Mouse (Mus musculus): ENCODE measurements around the gene Wrnip1. TPM values are rescaled to one million over a fixed set of nuclear protein-coding genes. Genes with fewer than 3 reads are reported as not detected.
"Not testable (repeated sequence)": the region's sequence is repeated elsewhere in the genome, so short reads cannot be mapped to it uniquely, and the experiment has no call there.

The Wrnip1 gene
- polyA plus RNA-seq, 1 experiment from 2014 or later = 55.2 TPM

GRCm38 (mm10) chr13:32867030-32867429, 65.2 kb downstream of the Wrnip1 start:
- no peak for ATAC-seq
- in situ Hi-C loops (cut with MboI; ENCODE audit: low pct_unique_long_range_greater_than_20kb) = loop anchor here (10.0 kb wide), 1 partner anchor 1038 kb away; the partner anchor contains the start of gene Serpinb6c
- ChIA-PET CTCF (interaction anchor here (1.4 to 1.9 kb wide), 4 partner anchors 10 to 207 kb away, joined by 3 to 5 read pairs (median 4); no protein-coding TSS in a partner anchor), POLR2A (no interaction called here)
- TF ChIP-seq CTCF (IDR thresholded peaks at IDR 0.05) = no peak
- H3K27me3 ChIP-seq = peaks cover 7% of the 10 kb centered on the region
- no peak for DNase-seq (ENCODE audit: low read depth, low spot score)

DNA sequence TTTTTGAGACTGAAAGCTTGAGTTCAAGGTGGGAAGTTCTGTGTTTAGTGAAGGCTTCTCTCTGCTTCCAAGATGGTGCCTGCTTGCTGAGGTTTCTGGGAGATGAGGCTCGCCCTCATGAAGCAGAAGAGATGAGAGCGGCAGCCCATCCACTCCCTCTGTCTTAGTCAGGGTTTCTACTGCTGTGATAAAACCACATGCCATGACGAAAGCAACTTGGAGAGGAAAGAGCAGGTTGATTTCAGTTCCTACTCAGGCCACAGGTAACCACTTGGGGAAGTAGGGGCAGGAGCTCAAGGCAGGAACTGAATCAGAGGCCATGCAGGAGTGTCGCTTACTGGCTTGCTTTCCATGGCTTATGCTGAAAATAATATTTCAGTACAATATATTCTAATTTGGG, 66.4 kb downstream of the Wrnip1 start:
- in situ Hi-C loops (cut with MboI; ENCODE audit: low pct_unique_long_range_greater_than_20kb) = loop anchor here (10.0 kb wide), 1 partner anchor 1037 kb away; the partner anchor contains the start of gene Serpinb6c
- ATAC-seq; H3K27me3 ChIP-seq; POLR2A ChIA-PET; DNase-seq (ENCODE audit: low read depth, low spot score): not testable (repeated sequence)
- CTCF ChIA-PET = interaction anchor here (1.7 kb wide), 1 partner anchor 35 kb away, joined by 3 read pairs; no protein-coding TSS in a partner anchor

DNA sequence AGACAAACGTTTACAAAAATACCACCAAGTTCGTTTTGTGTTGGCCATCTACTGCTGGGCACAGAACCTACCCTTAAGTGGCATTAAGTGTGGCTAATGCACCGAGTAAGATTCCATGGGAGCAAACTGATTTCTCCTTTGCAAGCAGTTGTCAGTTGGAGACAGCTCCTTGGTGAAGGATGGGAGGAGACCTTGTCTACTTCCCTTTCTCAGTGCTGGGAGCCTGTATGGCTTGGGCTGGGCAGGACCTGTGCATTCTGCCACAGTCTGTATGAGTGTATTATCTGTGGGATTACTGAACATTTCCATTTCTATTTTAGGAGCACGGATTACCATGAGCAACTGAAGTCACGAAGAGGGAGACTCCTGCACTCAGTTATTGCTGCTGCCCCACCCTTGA, 67.0 kb downstream of the Wrnip1 start:
- in situ Hi-C loops (cut with MboI; ENCODE audit: low pct_unique_long_range_greater_than_20kb) = loop anchor here (10.0 kb wide), 1 partner anchor 1036 kb away; the partner anchor contains the start of gene Serpinb6c

More for the DNA sequence above, 67.0 kb downstream of the Wrnip1 start:
- ATAC-seq (no peak), DNase-seq (ENCODE audit: low read depth, low spot score) (no peak)
- peaks cover 7% of the 10 kb centered on the region for H3K27me3 ChIP-seq
- TF ChIP-seq CTCF (IDR thresholded peaks at IDR 0.05) = no peak
- CTCF ChIA-PET = no interaction called here
- POLR2A ChIA-PET = no interaction called here

Other genes with a start within 250 kb of the Wrnip1 start
- gene Mylk4, start 18.1 kb upstream of the Wrnip1 start, polyA plus RNA-seq (2021) = 0.01 TPM
- not detected for gene D930007J09Rik, start 811 bp downstream of the Wrnip1 start, polyA plus RNA-seq (2021)
- gene Serpinb1a, start 49.1 kb downstream of the Wrnip1 start, polyA plus RNA-seq (2021) = 2.9 TPM
- 0.69 TPM for gene Serpinb1c, start 96.2 kb downstream of the Wrnip1 start, polyA plus RNA-seq (2021)
- 91.5 TPM for gene Serpinb6b, start 163.2 kb downstream of the Wrnip1 start, polyA plus RNA-seq (2021)
- gene Serpinb9, start 201.2 kb downstream of the Wrnip1 start, polyA plus RNA-seq (2021) = 69.0 TPM
- gene Serpinb9b, start 225.4 kb downstream of the Wrnip1 start, polyA plus RNA-seq (2021) = 8.2 TPM